Mouse (Mus musculus): ENCODE results near the gene Atad5.

DNA sequence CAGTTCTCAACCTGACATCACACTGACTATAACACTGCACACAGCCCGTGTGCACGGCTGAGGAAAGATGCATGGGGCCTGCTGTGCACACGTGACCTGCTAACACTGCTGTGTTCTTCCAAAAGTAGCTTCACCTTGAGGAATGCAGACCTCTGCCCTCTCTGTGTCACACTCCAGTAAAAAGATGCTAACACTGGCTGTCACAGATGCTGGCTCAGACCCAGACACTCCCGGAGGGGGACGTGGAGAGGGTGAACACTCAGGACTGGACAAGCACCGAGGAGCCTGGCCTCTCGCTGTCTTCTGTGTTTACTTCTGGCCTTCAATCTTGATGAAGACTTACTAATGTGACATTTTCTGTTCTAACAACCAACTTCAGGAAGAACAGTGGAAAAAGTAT is 42.3 kb upstream of the Atad5 start:
- TF ChIP-seq POLR2A (IDR thresholded peaks at IDR 0.05; ENCODE audit: low read depth, low read length) (no peak), CTCF (IDR thresholded peaks at IDR 0.05; ENCODE audit: borderline replicate concordance, insufficient read depth, low read length) (no peak)
